Mouse (Mus musculus): ENCODE results near the gene Tead4.

The Tead4 gene

DNA sequence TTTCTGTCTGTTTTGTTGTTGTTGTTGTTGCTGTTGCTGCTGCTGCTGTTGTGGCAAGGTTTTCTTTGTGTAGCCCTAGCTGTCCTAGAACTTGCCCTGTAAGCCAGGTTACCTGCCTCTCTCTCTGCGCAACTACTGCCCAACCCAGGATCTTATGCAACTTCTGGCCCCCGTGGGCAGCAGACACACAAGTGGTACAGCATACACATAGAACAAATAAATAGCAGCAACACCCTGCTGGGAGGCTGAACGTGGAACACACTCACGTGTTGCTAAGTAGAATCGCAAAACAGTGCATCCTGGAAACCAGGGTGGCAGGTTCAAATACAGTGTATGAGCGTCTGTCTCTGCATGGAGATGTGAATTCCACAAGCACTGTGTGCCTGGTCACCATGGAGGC lies 11.9 kb downstream of the Tead4 start:
- DNase-seq: peak; percentile 64

DNA sequence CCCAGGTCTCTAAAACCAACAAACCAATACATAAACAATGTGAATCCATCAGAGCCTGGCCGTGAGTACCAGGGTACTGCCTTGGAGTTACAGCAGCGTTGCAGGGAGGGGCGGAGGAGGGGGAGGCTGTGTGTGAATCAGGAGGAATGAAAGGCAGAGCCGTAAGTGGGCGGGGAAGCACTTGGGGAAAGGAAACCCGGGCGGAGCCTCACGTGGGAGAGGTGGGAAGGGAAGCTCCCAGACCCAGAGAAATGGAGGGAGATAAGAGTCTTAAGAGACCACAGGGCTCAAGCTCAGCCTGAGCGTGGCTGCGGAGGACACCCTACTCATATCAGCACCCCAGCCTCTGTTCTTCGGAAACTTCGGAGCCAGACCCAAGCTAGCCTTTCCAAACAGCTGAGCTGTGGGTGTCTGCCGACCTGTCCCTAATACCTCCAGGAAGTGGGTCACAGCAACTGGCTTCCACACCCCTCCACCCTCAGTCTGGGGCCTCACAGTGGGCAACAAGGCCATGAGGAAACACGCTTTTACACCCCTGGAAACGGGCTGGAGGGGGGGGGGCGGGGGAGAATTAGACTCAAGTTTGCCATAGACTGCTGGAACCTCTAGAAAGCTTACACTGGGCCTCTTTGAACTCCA lies 14.7 kb downstream of the Tead4 start:
- DNase-seq: peak; percentile 90

DNA sequence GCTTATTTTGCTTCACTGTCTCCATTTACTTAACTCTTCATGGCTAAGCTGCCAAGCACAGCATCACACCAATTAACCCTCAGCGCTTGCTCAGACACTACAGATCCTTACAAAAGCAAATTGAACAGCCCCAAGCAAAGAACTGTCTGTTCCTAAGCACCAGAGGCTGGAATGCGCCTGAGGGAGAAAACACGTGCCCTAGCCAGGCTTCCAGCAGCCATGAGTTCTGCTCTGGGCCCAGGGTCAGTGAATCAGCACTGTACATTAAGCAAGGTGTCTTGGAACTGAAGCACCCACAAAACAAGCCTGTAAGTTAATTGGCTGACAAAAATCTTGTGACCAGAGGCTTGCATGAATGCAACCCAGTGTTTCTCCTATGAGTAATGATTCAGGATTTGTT lies 18.5 kb downstream of the Tead4 start:
- no peak for DNase-seq

DNA sequence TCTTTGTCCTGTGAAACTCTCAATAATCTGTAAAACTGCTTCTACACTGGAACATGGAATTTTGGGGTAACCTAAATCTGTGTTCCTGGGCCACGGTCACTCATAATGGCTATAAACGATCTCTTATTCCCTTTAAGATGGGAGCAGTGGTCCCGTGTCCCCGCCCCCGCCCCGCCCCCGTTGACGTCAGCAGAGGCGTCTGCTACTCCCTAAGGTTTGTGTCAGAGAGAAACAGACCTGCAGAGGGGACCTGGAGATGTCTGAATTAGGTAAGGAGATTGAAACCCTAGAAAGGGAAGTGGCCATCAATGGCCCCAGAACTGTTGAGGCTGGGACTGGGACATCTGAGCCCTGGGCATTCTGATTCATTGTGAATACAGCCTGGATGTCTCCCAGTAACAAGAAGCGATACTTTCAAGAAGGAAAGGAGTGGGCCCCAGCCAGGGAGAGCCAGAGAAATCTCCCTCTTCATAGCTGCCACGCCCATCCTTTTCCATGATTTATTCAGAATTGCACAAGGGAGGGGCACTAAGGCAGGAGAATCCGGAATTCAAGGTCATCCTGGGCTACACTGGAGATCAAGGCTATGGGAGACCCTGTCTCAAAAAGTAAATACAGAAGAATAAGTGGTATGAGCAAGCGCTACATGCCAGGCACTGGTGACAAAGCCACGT lies 20.0 kb downstream of the Tead4 start:
- no peak for DNase-seq

DNA sequence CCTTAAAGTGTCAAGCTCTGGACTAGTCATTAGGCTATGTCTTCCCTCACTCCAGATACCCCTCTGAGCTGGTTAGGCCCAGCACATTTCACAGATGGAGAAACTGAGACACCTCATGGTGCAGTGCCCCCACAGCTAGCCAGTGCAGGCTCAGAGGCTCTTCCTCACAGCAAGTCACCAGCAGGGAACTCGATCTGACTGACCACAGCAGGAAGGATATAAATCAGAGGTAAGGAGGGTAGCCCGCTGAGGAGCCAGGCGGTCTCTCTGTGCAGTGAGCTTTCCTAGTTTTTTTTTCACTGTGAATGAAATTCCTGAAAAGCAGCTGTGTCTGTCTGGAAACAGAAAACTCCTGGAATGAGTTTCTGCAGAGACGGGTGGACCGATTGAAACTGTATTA lies 21.0 kb downstream of the Tead4 start:
- no peak for DNase-seq

DNA sequence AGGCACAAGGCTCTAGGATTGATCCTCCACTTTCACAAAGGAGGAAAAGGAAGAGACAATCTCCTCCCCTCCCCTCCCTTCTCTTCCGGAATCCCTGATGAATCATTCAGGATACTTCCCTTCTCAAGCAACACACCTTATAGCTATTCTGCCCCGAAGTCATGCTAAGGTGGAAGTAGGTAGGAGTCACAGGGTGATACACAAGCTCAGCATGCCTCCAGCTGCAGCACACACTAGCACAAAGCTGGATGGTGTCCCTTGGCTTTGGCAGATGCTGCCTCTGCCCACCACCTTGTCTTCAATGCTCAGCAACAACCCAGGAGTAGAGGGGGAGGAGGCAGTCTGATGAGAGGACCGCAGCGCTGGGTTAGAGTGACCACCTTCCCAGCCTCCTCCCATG lies 21.5 kb downstream of the Tead4 start:
- no peak for DNase-seq

DNA sequence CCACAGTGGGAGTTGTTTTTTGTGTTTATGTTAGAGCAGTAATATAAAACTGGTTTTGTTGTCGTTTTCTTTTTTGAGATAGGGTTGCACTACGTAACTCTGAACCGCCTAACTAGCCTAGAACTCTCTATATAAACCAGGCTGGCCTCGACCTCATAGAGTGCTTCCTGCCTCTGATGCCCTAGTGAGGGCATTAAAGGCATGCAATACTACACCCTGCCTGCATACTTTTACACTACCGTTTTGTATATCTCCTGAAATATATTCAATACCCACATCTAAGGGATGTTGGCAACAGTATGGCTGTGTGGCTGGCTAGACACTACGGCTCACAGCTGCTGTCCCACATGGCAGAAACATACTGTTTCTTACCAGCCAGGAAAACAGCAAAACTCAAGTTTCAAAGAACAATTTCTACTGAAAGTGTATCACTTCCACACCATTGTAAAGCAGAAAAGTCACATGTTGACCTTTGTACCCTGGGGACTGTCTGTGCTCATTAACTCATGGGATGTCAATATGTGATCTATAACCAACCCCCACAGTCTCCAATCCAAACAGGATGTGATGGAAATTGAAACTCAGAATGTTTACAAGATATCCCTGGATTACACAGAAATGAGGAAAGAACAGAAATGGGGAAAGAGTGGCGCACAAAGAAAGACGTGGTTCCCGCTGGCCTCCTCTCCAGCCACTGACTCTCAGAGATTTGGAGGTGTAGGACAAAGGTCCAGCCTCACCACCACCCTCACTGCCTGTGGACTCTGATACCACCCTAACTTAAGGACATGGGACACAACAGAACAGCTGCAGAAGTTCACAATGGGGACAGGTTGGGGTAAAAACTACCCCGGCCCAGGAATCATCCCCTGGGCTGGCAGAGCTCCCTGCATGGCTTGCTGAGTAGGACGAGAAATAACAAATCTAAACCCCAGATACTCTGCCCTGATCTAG lies 23.2 kb downstream of the Tead4 start:
- DNase-seq: no peak

DNA sequence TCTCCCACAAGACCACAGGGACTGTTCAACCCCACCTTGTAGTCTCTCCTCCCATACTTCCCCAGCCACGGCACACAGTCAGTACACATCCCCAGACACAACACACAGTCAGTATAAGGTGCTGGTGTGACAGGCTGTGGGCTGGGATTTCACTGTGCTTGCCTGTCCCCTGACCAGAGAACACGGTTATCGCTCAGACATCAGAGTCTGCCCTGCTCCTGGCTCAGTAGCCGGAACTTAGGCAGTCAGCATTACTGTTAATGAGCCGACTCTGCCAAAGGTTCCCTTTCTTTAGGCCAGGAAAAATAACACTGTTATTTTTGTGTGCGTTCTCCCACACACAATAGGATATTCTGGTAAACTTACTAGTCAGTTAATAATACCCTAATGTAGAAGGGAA lies 24.3 kb downstream of the Tead4 start:
- DNase-seq: no peak

DNA sequence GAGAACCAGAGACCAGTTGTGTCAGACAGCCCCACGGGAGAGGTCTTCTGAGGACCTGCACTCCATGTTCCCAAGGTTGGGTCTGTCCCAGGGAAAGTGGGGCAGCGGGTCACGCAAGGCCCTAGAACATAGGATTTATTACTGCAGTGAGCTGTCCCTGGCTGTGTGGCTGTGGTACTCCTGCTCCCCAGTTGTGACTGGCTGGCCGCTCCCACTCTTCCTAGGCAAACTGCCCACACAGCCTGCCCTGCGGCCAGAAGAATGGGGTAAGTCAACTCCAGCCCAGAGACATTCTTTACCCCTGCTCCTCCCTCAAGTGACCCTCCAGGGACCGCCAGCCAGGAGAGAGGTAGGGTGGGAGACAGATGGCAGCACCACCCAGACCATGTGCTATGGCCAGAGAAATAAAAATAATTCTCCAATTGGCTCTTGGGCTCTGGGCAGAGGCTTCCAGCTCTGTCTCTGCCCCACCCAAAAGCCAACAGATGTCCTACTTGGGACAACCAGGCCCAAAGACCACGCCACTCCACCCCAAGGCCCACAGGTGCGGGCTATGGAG lies 25.0 kb downstream of the Tead4 start:
- DNase-seq: peak; percentile 56

DNA sequence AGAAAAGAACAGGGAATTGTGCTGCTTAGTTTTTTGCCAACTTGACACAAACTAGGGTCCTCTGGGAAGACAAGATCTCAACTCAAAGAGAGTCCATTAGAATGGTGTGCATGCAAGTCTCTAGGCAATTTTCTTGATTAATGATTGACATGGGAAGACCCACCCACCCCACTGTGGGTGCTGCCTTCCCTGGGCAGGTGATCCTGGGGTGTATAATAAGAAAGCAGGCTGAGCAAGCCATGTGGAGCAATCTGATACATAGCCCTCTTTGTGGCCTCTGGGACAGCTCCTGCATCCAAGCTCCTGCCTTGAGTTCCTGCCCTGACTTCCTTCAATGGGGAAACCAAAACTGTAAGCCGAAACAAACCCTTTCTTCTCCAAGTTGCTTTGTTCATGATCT lies 27.1 kb downstream of the Tead4 start:
- no peak for DNase-seq

DNA sequence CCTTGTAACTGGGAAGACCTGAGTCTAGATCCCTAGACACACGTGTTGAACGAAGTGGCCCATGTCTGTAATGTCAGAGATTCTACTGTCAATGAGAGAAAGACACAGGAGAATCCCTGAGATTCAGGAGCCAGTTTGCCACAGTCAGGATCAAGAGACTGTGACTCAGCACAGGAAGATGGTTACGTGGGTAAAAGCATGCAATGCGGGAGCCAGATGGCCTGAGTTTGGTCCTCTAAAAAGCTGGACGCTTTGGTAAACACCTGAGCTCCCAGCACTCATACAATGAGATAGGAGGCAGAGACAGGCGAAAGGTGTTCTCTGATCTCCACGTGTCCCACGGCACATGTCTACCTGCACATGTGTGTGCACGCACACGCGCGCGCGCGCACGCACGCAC lies 27.9 kb downstream of the Tead4 start:
- DNase-seq: no peak

DNA sequence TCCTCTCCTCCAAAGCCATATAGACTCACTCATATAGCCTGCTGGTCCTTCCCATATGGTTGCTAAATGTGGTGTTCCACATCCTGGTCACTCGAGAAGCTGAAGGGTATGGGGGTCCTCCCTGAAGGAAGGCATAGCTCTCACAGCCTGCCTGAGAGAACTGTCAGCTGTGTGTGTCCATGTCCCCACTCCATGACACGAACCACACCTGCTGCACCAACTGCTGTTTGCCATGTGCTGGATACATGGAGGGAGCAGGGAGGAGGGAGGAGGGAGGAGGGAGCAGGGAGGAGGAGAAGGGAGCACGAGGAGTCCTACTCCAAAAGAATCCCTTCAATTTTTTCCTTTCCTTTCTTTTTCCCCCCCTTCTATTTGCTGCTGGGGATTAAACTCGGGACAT lies 30.8 kb downstream of the Tead4 start:
- no peak for DNase-seq

DNA sequence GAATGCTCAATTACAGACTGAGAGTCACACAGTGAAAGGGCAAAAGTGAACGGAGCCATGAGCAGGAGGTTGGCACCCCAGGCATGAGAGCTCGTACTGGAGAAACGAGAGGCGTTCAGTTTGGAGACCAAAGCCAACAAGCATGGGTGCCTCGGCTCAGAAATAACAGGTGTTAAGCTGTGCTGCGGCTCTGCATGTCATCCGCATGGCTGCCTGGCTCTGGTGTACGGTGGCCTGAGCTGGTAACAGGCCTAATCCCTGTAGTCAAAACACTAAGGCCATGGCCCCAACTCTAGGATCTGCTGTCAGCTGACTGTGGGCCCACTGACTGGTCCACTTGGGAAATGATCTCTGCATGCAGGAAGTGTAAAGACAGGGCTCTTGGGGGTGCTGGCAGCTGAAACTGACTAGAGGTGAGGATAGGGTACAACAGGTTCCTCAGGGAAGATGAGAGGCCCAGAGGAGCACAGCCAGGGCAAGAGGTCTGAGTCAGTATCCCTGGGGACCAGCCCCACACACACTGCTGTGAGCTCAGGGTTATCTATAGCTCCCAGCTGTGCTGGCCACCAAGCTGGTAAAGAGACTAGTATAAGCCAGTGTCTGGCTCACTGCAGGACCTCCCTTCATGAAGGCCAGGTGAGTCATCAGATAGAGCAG lies 35.6 kb downstream of the Tead4 start:
- no peak for DNase-seq

DNA sequence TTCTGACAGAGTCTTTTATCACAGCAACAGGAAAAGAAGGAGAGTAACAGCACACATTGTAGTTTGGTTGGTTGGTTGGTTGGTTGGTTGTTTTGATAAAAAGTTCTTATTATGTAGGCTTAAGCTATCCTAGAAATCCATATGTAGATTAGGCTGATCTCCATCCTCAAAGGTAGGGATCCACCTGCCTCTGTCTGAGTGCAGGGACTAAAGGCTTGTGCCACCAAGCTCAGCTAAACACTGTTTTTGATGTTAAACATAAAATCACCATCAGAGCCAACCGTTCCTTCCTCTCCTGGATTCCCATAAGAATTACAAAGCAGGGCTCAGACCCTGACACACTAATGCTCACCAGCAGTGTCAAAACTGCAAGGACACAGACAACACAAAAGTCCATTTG lies 39.1 kb downstream of the Tead4 start:
- DNase-seq: no peak

DNA sequence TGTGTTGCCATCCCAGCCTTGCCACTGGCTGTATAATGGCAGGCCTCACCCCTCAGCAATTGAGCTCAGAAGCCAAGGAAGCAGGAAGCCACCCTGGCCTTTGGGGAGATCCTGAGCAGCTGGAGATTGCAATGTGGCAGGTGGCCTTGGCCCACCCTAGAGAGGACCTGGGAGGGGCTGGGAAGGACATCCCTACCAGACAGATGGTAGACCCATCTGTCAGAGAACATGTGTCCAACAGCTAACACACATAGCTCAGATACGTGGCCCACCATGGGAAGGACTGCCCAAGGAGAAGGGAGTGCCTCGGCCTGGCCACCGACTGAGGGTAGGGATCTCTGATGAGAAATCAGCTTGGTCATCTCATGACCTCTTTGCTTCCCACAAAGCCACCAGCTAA lies 41.4 kb downstream of the Tead4 start:
- no peak for DNase-seq

DNA sequence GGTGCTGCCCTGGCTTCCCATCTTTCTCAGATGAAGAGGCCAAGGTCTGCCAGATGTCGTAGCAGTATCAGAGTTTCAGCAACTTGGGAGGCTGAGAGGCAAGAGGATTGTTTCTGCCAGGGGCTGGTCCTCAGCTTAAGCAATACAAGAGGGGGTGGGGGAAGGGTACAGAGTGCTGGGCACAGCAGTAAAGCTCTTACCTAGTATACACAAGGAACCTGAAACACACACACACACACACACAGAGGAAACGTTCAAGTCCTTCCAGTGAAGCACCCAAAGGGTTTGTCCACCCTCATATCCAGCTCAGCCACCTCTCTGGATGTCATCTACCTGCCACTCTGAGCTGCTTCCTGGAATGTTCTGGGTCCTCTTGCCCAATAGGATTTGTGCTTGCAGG lies 44.7 kb downstream of the Tead4 start:
- peak; percentile 49 for DNase-seq

DNA sequence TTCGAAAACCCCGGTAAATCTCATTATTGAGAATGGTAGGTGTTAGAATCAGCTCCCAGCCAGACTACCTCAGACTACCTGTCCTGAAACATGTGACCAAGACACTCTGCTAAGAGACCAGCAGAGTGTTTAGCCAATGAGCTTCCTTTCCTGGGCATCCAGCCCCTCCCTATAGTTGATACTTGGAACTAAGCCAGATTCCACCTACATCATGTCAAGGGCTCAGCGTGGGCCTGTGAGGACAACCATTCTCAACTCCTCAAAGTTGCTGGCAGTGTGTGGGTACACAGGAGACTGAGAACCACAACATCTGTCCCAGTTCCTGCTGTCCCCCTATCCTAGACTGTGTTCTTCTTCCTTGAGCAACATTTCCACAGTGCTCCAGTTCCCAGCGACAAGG lies 45.3 kb downstream of the Tead4 start:
- DNase-seq: peak; percentile 58

DNA sequence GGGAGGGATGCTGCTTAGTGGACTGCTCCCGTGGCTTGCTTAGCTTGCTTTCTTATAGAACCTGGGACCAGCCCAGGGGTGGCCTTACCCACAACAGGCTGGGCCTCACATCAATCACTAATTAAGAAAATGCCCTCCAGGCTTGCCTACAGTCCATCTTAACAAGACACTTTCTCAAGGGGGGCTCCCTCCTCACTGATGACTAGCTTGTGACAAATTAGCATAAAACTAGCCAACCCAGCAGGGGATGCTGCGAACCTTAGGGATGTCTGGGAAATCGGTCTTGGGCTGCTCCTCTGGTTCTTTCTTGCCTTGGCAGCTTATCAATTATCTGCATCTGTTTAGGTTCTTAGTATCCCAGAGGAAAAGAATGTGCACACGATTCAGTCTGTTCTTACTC lies 46.1 kb downstream of the Tead4 start:
- DNase-seq: no peak

DNA sequence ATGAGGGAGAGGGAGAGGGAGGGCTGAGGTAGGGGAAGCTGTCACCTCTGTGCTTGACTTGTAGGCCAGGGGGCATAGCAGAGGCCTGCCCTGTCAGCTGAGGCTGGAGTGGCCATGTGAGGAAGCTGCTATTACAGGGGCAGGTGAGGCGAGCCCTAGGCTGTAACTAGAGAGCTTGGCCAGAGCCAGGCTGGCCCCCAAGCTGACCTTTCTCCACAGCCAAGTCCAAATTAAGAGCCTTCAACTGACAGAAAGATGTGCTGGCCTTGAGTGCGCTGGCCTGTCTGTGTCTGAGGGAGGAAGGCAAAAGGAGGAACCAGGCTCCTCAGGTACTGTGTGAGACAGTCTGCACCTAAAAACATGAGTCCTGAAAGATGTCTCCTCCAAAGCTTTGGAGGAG lies 47.5 kb downstream of the Tead4 start:
- DNase-seq: no peak

DNA sequence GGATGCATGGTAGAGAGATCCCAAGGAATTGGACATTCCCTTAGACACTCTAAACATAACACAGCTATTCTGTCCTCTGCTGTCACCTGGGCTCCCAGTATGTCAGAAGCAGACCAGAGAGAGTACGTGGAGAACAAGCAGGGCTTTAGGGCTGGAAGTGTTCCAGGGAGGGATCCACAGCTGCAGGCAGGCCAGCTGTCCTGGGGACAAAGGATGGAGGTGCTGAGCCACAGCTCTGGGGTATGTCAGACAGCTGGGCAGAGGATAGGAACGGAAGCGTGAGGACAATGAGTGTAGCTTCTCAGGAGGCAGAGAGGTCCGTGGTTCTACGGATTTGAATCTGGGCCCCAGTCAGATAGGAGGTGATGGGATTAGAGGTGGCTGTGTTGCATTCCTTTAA lies 50.0 kb downstream of the Tead4 start:
- DNase-seq: no peak

DNA sequence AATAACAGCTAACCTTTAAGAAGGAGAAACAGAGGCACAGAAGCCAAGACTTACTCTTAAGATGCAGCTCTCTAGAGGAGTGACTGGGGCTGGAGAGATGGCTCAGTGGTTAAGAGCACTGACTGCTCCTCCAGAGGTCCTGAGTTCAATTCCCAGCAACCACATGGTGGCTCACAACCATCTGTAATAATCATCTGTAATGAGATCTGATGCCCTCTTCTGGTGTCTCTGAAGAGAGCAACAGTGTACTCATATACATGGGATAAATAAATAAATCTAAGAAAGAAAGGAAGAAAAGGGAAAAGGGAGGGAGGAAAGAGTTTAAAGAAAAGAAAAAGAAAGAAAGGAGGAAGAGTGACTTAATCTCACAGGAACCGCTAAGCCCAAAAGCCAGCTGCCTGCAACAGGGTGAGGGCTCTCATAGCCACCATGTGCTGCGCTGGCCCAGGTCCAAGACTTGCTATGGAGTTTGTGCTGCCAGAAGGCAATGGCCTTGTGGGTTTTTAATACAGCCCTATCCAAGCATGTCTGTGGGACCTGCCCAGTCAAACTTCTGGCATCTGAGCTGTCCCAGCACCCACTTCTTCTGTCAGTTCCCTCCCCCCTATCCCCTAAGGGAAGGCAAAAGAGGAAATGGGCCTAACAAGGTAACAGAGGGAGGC lies 63.4 kb downstream of the Tead4 start:
- DNase-seq: peak; percentile 14

DNA sequence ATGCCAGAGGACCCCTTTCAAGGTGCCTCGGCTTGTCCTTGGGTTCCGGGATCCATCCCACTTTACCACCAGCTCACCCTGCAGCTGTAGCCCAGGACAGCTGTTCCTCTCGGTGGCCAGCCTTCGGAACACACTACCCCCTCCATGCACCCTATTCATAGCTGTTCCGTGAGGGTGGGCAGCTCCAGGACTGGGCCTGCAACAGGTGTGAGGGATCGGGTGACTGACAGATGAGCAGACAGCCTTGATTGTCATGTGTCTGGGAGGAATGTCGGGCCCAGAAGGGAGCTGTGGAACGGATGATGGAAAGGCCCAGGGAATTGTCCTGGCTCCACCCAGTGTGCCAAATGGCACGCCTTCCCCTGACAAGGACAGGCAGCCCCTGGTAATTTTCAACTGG lies 64.0 kb downstream of the Tead4 start:
- no peak for DNase-seq

DNA sequence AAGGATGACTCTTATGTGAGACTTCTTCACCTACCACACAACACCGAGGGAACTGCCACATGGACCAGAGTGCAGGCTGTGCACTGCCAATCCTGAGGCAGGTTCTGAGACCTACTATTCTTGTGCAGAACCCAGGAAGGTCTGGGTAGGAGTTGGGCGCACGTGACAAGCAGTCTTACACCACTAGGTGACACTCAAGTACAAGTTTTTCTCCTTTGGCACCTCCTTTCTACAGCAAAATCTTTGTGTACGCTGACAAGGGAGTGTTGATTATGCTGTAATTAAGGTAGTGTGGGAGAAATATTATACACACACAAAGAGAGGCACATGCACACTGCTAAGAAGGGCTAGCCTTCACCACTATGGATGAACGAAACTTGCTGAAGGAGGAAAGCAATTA lies 66.4 kb downstream of the Tead4 start:
- DNase-seq: peak; percentile 62
